ENCODE assay signal across 8 mouse cellular contexts in the genomic region with DNA sequence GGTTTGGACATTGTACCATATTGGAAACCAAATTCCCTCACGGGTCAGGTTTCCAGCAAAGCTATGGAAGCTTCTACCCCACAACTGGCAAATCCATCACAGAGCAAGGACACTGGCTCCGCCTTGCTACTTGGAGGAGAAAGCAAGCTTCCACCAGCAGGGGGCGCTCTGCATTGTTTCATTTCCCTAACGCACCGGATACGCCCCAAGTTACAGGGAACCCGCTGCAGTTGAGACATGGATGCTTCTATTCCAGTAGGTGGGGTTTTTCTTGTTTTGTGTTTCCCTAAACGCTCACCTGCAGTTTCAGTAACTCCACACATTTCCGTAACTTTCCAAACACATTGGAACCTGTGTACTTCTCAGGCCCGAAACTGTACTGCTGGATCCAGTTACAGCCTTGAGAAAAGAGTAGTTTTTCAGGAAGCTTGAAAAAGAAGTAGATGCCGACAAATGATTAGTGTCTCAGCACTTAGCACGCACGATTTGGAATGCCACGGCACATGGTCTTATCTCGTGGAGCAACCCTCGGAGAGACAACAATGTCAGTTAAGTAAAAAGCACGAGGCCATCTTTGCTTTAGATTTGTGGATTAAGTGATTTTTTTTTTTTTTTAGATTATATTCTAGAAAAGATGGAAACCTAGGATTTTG. TPM values are rescaled to one million over a fixed set of nuclear protein-coding genes. Genes with fewer than 3 reads are reported as not detected.
DNase-seq lines count a peak whose midpoint lies in the region; ATAC-seq and TF ChIP-seq lines count a peak whose summit lies in the region.

No protein-coding gene starts in this region.

- H3K4me3 ChIP-seq in E14TG2a.4 (replicated peaks; ENCODE audit: low read length) = no peak overlapping the region
- H3K4me3 ChIP-seq in forebrain, embryonic 10.5 days = no peak overlapping the region
- H3K4me3 ChIP-seq in liver, embryonic 14.5 days (ENCODE audit: insufficient read depth in 1 of 2, low read depth in 2 of 2, low read length in 2 of 2) = no peak overlapping the region
- no peak overlapping the region for H3K4me3 ChIP-seq in neural tube, embryonic 15.5 days (replicated peaks)

- no peak overlapping the region for H3K27ac ChIP-seq in forebrain, embryonic 10.5 days
- H3K27ac ChIP-seq in liver, embryonic 14.5 days = no peak overlapping the region
- H3K27ac ChIP-seq in neural tube, embryonic 15.5 days (replicated peaks) = no peak overlapping the region

- TF ChIP-seq EP300 in liver, embryonic 14.5 days (IDR thresholded peaks at IDR 0.05; ENCODE audit: low read depth) = no peak

- intact Hi-C loops in heart, postnatal 10 days (cut with DNase I) = loop anchor here (2.0 kb wide), 2 partner anchors 55 to 191 kb away; no protein-coding TSS in a partner anchor

- WGBS in forebrain, embryonic 10.5 days = 41% methylated on average over 17 of the region's 17 CpGs
- 24% methylated on average over 17 of the region's 17 CpGs for WGBS in liver, embryonic 14.5 days (ENCODE audit: insufficient replicate concordance)
- 42% methylated on average over 17 of the region's 17 CpGs for WGBS in neural tube, embryonic 15.5 days

- ATAC-seq in liver, embryonic 14.5 days (ENCODE audit: insufficient read depth) = no peak
- ATAC-seq in neural tube, embryonic 15.5 days (ENCODE audit: low FRiP score) = peak; percentile 79

- no peaks in the 10 kb centered on the region for H3K36me3 ChIP-seq in E14TG2a.4 (ENCODE audit: insufficient read depth, low read length)
- H3K36me3 ChIP-seq in forebrain, embryonic 10.5 days (replicated peaks) = no peaks in the 10 kb centered on the region
- no peaks in the 10 kb centered on the region for H3K36me3 ChIP-seq in liver, embryonic 14.5 days (replicated peaks; ENCODE audit: control insufficient read depth, insufficient read depth, low read depth)
- H3K36me3 ChIP-seq in neural tube, embryonic 15.5 days = no peaks in the 10 kb centered on the region; the same call in 1 of the 2 replicates

- DNase-seq in c-Kit-negative CD71-positive TER-119-positive erythroid progenitor cells, embryonic 14.5 days (ENCODE audit: low read depth, low spot score) = peak; percentile 38
- DNase-seq in forebrain, embryonic 10.5 days (ENCODE audit: extremely low spot score, low spot score) = peak; percentile 85
- DNase-seq in heart, postnatal 10 days = peak; percentile 87 to 94
- peak; percentile 81 to 94 for DNase-seq in kidney, postnatal 36 days
- peak; percentile 41 to 49 (median 41) for DNase-seq in liver, embryonic 14.5 days (ENCODE audit: low read depth in 3 of 3, low spot score in 3 of 3)
- DNase-seq in testis, postnatal 10 days (ENCODE audit: low spot score) = peak; percentile 96

- H3K4me1 ChIP-seq in E14TG2a.4 (replicated peaks; ENCODE audit: low read depth, low read length) = peaks cover 6% of the 10 kb centered on the region; the same call in 1 of the 2 replicates
- no peaks in the 10 kb centered on the region for H3K4me1 ChIP-seq in forebrain, embryonic 10.5 days
- peaks cover 0 to 3% of the 10 kb centered on the region in 2 experiments; a peak in 2 of 4 replicates for H3K4me1 ChIP-seq in liver, embryonic 14.5 days (replicated peaks; ENCODE audit: control insufficient read depth in 2 of 2, insufficient read depth in 2 of 2, low read length in 1 of 2)
- H3K4me1 ChIP-seq in neural tube, embryonic 15.5 days = no peaks in the 10 kb centered on the region

- peaks cover 19% of the 10 kb centered on the region for H3K27me3 ChIP-seq in E14TG2a.4 (ENCODE audit: insufficient read depth, low read length)
- H3K27me3 ChIP-seq in forebrain, embryonic 10.5 days (ENCODE audit: poor library complexity, severe bottlenecking) = no peaks in the 10 kb centered on the region
- H3K27me3 ChIP-seq in liver, embryonic 14.5 days (ENCODE audit: control insufficient read depth, insufficient read depth, low read length) = no peaks in the 10 kb centered on the region
- H3K27me3 ChIP-seq in neural tube, embryonic 15.5 days (replicated peaks) = no peaks in the 10 kb centered on the region

- peak; percentile 70 for TF ChIP-seq CTCF in E14TG2a.4 (conservative IDR thresholded peaks at IDR 0.05; ENCODE audit: low read length)
- TF ChIP-seq CTCF in liver, embryonic 14.5 days (IDR thresholded peaks at IDR 0.05; ENCODE audit: low read depth) = peak; percentile 92

- H3K9me3 ChIP-seq in E14TG2a.4 (ENCODE audit: low read length) = no peaks in the 10 kb centered on the region
- no peaks in the 10 kb centered on the region for H3K9me3 ChIP-seq in forebrain, embryonic 10.5 days
- no peaks in the 10 kb centered on the region for H3K9me3 ChIP-seq in liver, embryonic 14.5 days (ENCODE audit: control insufficient read depth, low read length)
- no peaks in the 10 kb centered on the region for H3K9me3 ChIP-seq in neural tube, embryonic 15.5 days (replicated peaks)

- no peak overlapping the region for H3K4me2 ChIP-seq in liver, embryonic 14.5 days (ENCODE audit: low read depth)
- no peak overlapping the region for H3K4me2 ChIP-seq in neural tube, embryonic 15.5 days

- H3K9ac ChIP-seq in liver, embryonic 14.5 days (replicated peaks) = no peak overlapping the region
- H3K9ac ChIP-seq in neural tube, embryonic 15.5 days (replicated peaks) = no peak overlapping the region

RNA-seq across cellular contexts. Expression of gene Otulinl, which starts 21.7 kb away (rescaled TPM):
- polyA plus RNA-seq in forebrain, embryonic 10.5 days (2016; fragmentation: Nextera tagmentation; extraction: Ambion mirVana) = 7.7 and 8.0 TPM in 2 replicates
- total RNA-seq in heart, postnatal 10 days (2021) = 1 to 10 TPM; 1.2 to 3.6 TPM
- 2.4 and 3.3 TPM in 2 replicates for polyA plus RNA-seq in liver, embryonic 14.5 days (2012; rRNA removed)
- 6.8 and 8.7 TPM in 2 replicates for polyA plus RNA-seq in liver, embryonic 14.5 days (2014; fragmentation: Nextera tagmentation; extraction: Ambion mirVana)
- 16.2 and 18.9 TPM in 2 replicates for polyA plus RNA-seq in neural tube, embryonic 15.5 days (2015; fragmentation: Nextera tagmentation; extraction: Ambion mirVana)

RNA-seq across cellular contexts. Expression of gene Otulin, which starts 29.2 kb away (rescaled TPM):
- polyA plus RNA-seq in forebrain, embryonic 10.5 days (2016; fragmentation: Nextera tagmentation; extraction: Ambion mirVana) = 33.5 and 33.6 TPM in 2 replicates
- 10 to 100 TPM; 38.2 to 43.5 TPM for total RNA-seq in heart, postnatal 10 days (2021)
- 11.4 and 14.6 TPM in 2 replicates for polyA plus RNA-seq in liver, embryonic 14.5 days (2012; rRNA removed)
- 24.1 and 24.2 TPM in 2 replicates for polyA plus RNA-seq in liver, embryonic 14.5 days (2014; fragmentation: Nextera tagmentation; extraction: Ambion mirVana)
- 20.5 and 26.7 TPM in 2 replicates for polyA plus RNA-seq in neural tube, embryonic 15.5 days (2015; fragmentation: Nextera tagmentation; extraction: Ambion mirVana)

Comparison
In these comparisons a context has a peak if more than half of its experiments do, and no peak if none do; other contexts are left out.
1. DNase-seq: peak in every context shown above with its lines; median percentile 96 in testis, postnatal 10 days; 90 in heart, postnatal 10 days; 88 in kidney, postnatal 36 days; 85 in forebrain, embryonic 10.5 days; 41 in liver, embryonic 14.5 days; 38 in c-Kit-negative CD71-positive TER-119-positive erythroid progenitor cells, embryonic 14.5 days.